Mouse (Mus musculus) embryo, embryonic 10.5 days (tissue): ENCODE data around the gene Sla2.
"Not testable (repeated sequence)": the region's sequence is repeated elsewhere in the genome, so short reads cannot be mapped to it uniquely, and the experiment has no call there.

Experiments used
- DNase-seq: peaks from one replicate; pipeline ENCODE4 v3.0.0-alpha.2; 2015; ENCODE audit warnings: low spot score

Gene Sla2

GRCm38 (mm10) chr2:156840301-156841027 lies 46.5 kb downstream of the Sla2 start:
- DNase-seq = peak; percentile 77

GRCm38 (mm10) chr2:156839319-156840191 lies 47.4 kb downstream of the Sla2 start, which contains the start of gene Tgif2:
Tgif2 (plus strand) TSS chr2:156840007.
- peak; percentile 97 for DNase-seq

- DNase-seq = no peak
These were observed 48.2 kb downstream of the Sla2 start for GRCm38 (mm10) chr2:156838839-156839238.

GRCm38 (mm10) chr2:156834336-156834735 lies 52.7 kb downstream of the Sla2 start:
- DNase-seq = no peak

GRCm38 (mm10) chr2:156825128-156825527 lies 61.9 kb downstream of the Sla2 start:
- DNase-seq = not testable (repeated sequence)
